Mouse (Mus musculus) gastrocnemius, postnatal 14 days (tissue): ENCODE data around the gene Smco4. TPM values are rescaled to one million over a fixed set of nuclear protein-coding genes. Genes with fewer than 3 reads are reported as not detected.
A peak's percentile ranks its signal among the peaks of the same experiment; 100 is the strongest.
"Not testable (repeated sequence)": the region's sequence is repeated elsewhere in the genome, so short reads cannot be mapped to it uniquely, and the experiment has no call there.

Source experiments
- DNase-seq: peaks from one replicate; pipeline ENCODE4 v3.0.0; 2021; ENCODE audit warnings: mixed read lengths
- intact Hi-C: fragments of 180-260 bp; cut with DNase I; formaldehyde crosslinking; loops from one replicate; pipeline ENCODE4 v1.15.1; 2025; ENCODE audit warnings: low total_unique reads
- long read RNA-seq, 2 experiments: library from polyadenylated mRNA; stranded (forward); transcript quantifications; one replicate each; pipeline ENCODE4 v2.0.0; 2021
- total RNA-seq, 2 experiments: library from RNA; stranded (reverse); gene quantifications; 2 replicates each; pipeline ENCODE4 v1.2.3; 2021

Smco4 gene
- total RNA-seq, result 10 to 100 TPM; 12.9 to 16.9 TPM
- long read RNA-seq, experiment 1, result 0 reads
- long read RNA-seq, experiment 2, partial matches to known transcripts, result 1 of 1 reads
- long read RNA-seq, experiment 2, other reads (novel, unspliced or antisense), result 0 of 1 reads

DNA sequence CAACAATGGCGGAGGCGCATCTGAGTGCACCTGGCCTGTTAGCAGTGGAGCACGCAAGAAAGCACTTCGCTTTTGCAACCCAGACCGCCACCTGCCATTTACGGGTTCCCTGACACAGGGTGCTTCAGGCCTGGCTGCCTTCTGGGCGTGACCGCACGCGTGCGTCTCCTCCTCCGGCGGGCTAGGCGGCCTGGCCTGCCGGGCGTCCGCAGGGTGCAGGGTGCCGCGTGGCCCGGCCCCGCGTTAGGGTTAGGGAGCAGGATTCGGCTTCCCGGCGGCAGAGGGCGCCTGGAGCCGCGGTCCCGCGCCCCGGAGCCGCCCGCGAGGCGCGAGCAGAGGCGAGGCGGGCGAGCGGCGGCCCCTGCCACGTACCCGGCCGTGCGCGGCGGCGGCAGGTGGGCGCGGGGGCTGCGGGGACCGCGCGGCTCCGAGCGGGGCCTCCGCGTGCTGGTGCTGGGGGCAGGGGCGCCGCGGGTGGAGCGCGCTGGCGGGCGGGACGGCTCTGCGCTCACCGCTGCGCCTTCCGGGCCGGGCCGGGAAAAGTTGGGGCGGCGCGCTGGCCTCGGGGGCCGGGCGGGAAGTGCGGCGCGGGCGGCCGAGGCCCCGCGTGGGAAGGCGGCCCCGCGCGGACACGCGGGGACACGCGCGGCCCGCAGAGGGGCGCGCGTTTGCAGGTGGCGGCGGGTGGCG lies at the start of gene Smco4:
Smco4 (plus strand) TSS at position 198 of the 690 bp plus-strand sequence.
- peak; percentile 76 for DNase-seq
- intact Hi-C loops, result loop anchor here (2.0 kb wide), 1 partner anchor 189 kb away; no protein-coding TSS in a partner anchor

DNA sequence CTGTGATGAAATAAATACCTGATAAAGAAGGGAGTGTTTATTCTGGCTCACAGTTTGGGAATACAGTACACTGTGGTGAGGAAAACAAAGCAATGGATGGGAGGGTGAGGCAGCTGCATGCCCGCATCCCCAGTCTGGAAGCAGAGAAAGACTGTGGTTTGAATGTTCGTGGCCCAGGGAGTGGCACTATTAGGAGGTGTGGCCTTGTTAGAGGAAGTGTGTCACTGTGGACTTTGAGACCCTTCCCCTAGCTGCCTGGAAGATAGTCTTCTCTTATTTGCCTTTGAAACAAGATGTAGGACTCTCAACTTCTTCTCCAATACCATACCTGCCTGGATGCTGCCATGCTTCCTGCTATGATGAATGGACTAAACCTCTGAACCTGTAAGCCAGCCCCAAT lies 45.8 kb upstream of the Smco4 start:
- DNase-seq, result no peak
- intact Hi-C loops, result no loop called here

DNA sequence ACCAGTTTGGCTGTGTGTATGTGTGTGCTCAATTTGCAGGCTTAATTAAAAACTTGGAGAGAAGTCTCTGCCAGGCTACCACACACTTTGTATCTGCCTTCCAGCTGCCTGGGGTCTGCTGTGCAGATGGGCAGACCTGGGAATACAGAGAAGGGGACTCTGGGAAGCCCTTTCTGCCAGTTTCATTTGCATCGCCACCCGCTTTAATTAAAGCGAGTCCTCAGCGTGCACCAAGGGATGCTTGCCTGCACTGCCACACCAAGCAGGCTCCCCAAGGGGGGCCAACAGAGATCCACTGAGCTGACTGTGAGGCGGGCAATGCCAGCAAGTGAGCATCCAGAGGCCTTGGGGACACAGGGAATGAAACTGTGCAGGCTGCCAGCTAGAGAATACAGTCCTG lies 42.3 kb upstream of the Smco4 start:
- intact Hi-C loops, result no loop called here

DNA sequence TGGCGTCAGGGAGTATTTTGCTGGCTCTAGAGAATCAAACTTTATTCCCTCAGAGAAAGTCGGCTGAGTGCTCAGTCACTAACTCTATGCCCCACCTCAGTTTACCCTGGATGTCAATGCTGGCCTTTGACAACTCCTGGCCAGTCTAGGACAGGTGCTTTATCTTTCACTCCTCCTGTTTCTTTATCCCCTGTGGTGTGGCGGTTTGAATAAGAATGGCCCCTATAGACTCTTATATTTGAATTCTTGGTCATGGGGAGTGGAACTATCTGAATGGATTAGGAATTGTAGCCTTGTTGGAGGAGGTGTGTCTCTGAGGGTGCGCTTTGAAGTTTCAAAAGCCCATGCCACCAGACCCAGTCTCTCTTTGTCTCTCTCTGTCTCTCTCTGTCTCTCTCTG lies 21.0 kb upstream of the Smco4 start:
- intact Hi-C loops, result no loop called here
- DNase-seq, result no peak

More for the DNA sequence above, 42.3 kb upstream of the Smco4 start:
- DNase-seq, result no peak

DNA sequence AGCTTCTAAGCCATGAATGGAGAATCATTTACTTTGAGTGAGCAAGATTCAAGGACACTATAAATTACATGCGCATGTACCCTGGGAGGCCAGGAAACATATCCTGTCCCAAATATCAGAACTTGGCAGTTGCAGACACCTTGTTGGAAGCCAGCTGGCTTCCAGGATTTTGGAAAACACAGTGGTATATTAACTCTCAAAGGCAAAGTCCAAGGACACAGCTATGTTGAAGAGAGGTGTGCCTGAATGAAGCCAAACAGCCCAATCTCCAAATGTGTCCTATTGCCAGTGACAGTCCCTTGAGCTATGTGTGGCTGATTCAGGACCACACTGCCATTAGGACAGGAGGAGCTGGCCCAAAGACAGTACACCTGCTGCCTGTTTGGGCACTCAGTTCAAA lies 20.0 kb upstream of the Smco4 start:
- intact Hi-C loops, result no loop called here
- no peak for DNase-seq

DNA sequence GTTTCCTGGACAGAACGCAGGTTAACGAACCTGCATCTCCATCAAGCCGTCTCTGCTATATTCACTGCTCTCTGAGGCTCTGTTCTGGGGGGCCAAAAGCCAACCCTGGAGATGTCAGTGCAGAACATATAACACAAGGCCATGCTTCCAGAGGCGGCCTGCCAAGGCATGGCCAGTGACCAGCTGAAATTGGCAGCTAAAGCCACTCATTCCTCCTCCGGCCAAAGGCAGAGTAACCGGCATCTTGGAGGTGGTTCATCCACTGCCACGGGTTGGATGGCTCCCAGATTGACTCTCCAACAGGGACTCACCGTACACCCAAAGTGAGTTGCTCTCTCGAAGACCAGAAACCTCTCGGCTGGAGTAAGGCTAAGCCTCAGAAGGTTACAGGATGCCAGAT lies 15.7 kb upstream of the Smco4 start:
- intact Hi-C loops, result no loop called here
- DNase-seq, result peak; percentile 42

DNA sequence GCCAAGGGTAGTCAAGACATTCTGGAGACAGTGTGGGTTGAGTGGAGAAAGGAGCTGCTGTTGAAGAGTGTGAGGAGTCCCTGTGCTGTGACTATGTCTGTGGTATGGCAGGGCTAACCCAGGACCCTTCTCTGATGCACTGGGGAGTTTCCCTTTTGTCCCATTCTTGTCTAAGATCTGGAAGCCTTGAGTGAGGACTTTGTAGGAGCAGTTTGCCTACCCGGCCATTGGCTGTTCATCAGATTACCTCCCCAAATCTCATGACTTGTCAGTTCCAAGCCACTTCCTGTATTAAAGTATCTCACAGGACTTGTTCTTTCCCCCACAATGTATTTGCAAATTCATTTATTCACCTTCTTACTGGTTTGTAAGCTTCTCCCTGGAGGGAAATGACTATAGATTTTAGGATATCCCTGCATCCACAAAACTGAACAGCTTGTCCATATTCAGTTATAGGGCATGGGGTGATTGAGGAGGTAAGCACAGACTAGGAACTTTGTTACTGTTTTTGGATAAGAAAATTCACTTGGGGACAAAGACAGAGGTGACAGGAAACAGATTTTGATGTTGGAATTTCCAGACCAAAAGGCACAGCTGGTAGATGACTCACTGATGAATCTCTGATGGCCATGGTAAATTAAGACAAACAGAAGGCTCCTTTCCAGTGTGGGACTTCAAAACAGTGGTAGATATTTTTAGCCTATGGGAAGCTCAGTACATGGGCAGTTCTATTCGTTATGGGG lies 5.4 kb upstream of the Smco4 start:
- intact Hi-C loops, result no loop called here
- DNase-seq, result no peak

DNA sequence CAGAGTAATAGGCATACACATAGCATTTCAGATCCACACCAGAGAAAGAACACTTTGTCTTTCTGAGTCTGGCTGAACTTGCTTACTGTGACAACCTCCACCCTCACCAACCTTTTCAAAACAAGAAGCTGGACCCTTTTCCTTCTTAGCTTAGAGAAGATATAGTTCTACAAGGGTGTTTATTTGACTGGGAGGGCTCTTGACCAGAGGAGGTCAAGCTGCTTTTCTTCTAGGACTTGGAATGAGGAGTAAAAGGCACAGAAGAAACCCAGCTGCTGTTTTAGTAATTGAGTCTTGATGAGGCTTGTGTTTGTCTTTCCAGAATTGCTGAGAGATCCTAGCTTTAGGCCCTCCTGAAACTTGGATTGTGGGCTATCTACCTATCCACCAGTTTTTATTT lies 3.9 kb upstream of the Smco4 start:
- DNase-seq, result no peak
- intact Hi-C loops, result no loop called here

DNA sequence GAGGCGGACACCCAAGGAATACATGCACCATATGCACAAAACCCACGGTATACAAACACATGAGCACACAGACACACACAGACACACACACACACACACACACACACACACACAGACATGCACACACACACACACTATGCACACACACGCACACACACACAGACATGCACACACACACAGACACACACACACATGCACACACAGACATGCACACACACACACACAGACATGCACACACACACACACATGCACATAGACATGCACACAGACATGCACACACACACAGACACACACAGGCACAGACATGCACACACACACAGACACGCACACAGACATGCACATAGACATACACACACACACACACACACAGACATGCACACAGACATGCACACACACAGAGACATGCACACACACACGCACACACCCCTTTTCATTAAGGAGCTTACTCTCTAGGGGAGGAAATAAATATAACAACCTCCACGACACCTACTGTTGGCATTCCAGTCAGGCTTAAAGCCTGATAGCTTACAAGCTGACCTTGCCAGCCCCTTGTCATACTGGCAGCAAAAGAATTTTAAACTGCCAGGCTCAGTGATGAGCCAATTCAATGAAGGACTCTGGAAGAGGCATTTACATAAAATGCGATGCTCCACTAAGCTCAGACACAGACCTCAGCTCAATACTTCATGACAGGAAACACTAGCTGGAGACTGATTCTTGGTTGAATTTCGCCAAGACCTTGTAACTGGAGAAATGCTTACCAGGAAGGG lies 2.7 kb upstream of the Smco4 start:
- intact Hi-C loops, result no loop called here
- no peak for DNase-seq

DNA sequence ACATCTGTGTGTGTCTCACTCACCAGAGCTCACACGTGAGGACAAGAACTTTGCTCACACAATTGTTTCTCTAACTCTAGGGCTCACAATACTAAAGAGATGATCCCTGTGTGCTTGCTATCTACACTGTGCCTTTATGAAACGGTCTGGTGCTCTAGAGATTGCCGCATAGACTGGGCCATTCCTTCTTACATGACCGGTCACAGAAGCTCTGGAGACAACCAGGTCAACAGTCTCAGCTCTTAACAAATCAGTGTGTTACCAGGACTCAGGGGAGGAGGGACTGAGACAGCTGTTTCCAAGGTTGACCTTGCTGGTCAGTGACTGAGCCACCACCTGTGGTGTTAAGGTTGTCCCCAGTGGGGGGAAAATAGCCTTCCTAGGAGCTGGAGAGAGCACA lies 1.5 kb upstream of the Smco4 start:
- no peak for DNase-seq
- intact Hi-C loops, result loop anchor here (2.0 kb wide), 1 partner anchor 191 kb away; no protein-coding TSS in a partner anchor

DNA sequence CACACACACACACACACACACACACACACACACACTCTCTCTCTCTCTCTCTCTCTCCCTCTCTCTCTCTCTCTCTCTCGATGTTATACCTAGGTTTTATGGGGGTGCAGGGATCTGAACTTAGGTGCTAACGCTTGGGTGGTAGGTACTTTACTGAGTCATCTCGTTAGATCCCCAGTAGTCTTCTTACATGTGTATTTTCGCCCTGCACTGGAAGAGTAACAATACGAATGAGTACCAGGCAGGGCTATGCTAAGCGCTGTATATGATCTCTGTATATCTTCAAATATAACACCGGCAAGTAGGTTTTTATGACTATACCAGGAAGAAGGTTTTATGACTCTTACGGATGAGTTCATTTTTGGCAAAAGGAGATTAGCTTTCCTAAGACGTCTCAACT lies 831 bp upstream of the Smco4 start:
- DNase-seq, result no peak
- intact Hi-C loops, result loop anchor here (2.0 kb wide), 1 partner anchor 190 kb away; no protein-coding TSS in a partner anchor

DNA sequence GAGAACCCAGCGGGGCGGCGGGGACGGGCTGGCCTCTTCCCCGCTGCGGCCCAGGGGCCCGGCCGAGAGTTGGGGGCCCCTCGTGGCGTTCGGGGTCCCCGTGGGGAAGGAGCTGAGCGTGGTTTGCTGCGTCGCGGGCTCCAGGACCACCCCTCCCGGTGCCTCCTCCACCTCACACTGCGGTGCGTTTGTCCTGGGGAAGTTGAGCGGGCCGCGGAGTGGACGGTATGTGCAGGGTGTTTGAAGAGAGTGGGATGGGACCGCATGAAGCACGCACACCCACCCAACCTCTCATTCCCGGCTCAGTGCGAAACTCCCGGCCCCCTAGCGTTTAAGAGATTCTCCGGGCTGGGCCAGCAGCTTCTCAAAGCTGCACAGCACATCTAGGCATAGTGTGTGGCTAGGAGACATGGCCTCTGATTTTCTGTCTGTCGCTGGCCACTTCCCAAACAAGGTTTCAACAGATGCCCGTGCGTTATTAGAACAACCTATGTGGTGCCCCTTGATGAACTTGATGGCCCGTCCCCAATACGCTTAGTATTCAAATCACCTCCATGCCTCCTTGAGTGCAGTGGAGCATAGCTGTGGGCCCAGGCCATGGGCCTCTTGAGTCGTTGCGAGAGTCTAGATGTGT lies 810 bp downstream of the Smco4 start:
- DNase-seq, result peak; percentile 74
- intact Hi-C loops, result loop anchor here (2.0 kb wide), 1 partner anchor 189 kb away; no protein-coding TSS in a partner anchor

DNA sequence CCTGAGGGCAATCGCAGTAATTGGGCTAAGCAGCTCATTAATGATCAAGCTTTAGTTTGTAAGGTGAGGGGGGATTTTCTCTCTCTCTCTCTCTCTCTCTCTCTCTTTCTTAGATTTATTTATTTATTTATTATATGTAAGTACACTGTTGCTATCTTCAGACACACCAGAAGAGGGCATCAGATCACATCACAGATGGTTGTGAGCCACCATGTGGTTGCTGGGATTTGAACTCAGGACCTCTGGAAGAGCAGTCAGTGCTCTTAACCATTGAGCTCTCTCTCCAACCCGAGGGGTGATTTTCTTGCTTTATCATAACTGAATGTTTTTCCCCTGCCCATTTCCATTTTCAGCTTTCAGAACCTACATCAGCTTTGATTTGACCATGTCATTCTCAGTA lies 2.0 kb downstream of the Smco4 start:
- intact Hi-C loops, result loop anchor here (5.0 kb wide), 1 partner anchor 42 kb away; no protein-coding TSS in a partner anchor
- DNase-seq, result not testable (repeated sequence)

DNA sequence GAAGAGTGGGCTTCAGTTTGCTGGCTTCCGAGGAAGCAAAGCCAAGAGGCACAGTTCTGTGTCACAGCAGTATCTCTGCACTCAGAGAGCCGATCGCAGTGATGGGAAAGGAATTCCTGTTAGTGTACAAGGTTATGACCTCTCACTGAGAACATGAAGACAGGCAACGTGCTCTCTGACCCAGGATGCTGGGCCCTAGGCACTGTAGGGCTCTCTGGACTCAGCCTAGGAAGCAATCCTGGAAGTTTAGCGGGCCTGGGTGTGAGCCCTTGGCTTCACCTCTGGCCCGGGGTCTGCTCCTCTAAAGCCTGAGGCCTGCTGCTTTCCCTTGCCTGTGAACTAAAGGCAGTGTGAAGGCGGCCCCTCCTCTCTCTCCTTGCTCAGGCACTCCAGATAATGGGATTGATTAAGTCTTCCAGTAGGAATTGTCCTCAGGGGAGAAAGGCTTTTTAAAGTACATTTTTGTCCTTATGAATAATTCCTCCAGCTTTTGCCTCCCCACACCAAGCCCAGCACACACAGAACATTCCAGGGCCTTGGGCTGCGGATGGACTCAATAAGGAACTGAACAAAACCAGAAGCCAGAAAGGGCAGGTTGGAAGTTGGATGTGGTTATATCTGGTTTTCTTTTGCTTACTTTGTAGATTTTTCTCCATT lies 2.8 kb downstream of the Smco4 start:
- intact Hi-C loops, result loop anchor here (5.0 kb wide), 1 partner anchor 41 kb away; no protein-coding TSS in a partner anchor

DNA sequence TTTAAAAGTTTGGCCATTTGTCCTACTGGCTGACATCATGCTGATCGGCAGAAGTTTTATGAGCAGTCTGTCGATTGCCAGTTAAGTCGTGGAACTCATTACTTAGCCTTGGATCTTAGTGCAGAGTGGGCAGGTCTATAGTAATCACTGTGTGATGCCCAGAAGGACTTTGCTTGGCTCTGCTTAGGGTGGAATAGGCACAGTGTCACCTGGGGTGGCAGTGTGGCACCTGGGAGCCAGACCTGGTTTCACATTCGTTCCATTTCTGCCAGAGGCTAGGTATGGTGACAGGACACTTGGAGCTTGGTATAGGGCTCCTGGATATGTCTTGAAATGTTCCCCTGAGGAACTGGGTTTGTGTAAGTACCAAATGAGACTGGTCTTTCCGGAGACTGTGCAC lies 6.8 kb downstream of the Smco4 start:
- intact Hi-C loops, result no loop called here
- DNase-seq, result no peak

More for the DNA sequence above, 2.8 kb downstream of the Smco4 start:
- no peak for DNase-seq

DNA sequence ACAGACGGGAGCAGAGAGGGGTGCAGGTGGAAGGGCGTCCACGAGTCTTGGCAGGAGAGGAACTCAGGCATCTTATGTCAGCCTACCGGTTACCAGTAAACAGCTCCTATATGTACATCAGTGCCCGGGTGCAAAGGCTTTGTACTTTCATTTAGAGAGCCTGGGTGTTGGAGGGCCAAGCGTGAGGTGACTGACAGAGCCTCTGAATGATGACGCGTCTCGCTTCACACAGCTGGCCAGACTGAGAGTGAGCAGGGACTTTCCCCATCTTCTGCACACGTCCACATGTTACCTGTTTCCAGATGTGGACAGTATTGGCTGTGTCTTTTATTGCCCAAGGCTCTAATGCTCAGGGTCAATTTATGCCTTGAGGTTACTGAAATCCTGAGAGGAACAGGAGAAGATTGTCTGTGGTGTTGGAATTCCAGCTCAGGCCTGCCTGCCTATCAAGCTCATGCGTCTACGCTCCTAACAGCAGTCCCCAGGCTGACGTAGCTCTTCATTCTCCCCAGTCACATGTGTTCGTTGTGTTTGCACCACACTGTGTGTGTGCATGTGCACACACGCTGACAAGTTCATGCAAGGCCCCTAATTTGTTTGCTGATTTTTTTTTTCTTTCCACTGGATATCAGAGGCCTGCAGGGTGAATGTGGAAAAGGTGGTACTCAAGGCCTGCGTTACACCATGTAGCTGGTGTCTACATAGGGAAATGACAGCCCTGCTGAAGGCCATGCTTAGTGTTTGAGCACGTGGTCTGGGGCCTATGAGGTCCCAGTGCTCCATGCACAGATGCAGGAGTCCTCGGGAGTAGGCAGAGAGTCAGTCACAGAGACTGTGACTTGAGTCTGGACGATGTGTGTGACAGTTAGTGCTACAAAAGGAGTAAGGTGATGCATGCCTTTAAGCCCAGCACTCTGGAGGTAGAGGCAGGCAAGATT lies 8.4 kb downstream of the Smco4 start:
- intact Hi-C loops, result no loop called here
- no peak for DNase-seq

DNA sequence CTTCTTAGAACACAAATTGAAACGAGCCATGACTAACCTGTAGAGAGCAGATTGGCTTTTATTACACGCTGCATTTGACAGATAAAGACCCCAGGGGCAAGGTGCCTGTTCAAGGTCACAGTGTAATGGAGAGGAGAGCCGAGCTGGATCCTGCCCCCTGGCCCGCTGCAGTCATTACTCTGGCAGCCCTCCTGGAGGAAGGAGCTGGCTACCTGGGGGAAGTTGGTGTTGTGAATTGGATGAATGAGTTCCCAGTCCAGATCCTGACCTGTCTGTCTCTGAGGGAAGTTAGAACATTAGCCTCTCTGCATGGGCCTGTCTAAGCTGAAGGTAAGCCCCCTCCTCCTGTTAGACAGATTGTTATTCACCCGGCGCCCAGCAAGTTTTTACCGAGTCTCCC lies 9.2 kb downstream of the Smco4 start:
- intact Hi-C loops, result no loop called here
- DNase-seq, result no peak

DNA sequence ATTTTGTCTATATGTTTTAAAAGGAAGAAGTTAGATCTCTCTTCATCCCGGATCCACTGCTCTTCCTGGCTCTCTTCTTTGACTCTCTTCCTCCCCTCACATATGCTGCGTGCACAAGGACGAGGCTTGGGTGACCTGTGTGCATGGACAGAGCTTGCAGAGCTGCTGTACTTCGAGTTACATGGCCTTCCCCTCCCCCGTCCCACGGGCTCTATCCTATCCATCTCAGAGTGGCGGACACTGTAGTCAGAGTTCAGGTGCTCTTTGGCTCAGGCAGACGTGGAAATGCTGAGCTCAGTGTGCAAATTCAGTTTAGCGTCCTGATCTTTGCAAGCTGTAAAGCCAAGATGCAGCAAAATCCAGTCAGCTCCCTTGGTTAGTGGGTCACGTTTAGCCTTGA lies 10.1 kb downstream of the Smco4 start:
- intact Hi-C loops, result no loop called here
- no peak for DNase-seq
